In the genomic region with DNA sequence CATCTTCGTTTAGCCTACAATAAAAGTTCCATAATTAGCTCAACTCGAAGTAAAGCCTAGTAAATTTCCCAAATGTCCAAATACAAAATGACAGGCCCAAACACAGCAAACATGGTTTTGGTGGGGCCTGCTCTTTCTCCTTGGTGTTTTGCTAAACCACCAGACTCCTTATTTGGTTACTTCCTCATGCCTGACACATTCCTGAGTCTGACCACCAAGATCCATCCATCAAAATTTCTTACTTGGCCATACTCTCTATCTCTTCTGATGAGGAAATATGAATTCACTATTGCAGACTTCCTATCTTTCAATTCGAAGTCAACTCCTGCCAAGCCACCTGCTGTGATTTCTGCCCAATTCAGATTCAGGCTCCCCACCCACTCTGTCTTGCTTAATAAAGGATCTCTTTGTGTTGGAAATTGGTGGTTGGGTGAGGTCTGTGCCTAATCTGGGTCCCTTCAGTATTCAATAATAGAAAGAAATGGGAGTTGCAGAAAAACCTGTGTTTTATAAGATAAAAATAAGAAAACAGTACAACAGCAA, we compare ENCODE assay signal across 12 mouse cellular contexts.
"Had no signal": no experiment of that assay in that cellular context is flagged by ENCODE, and none has a peak within 500 bp of the region (broad histone marks: within the 10 kb centered on the region; RNA-seq: fewer than 3 reads in every experiment).

No protein-coding gene starts in this region.

- H3K27me3 ChIP-seq: limb, embryonic 15.5 days; liver, embryonic 12.5 days; neural tube, embryonic 13.5 days had no signal

- DNase-seq: kidney, adult 9 months; kidney, postnatal 14 days; lung, embryonic 14.5 days; lung, postnatal 10 days; lung, postnatal 4 days; midbrain, embryonic 14.5 days; right cerebral cortex, postnatal 14 days; thymus, postnatal 36 days had no signal

- H3K4me2 ChIP-seq: limb, embryonic 15.5 days; liver, embryonic 12.5 days; lung, embryonic 14.5 days; neural tube, embryonic 13.5 days had no signal

- H3K4me3 ChIP-seq: limb, embryonic 15.5 days; liver, embryonic 12.5 days; midbrain, embryonic 10.5 days; neural tube, embryonic 13.5 days had no signal

- H3K36me3 ChIP-seq: limb, embryonic 15.5 days; liver, embryonic 12.5 days; midbrain, embryonic 10.5 days; neural tube, embryonic 13.5 days had no signal
